31 mouse cellular contexts compared by ENCODE assay signal in genomic region chr9:61851331-61851730, GRCm38 (mm10).
A peak's percentile ranks its signal among the peaks of the same experiment; 100 is the strongest.
DNase-seq lines count a peak whose midpoint lies in the region; ATAC-seq and TF ChIP-seq lines count a peak whose summit lies in the region.
"Had no signal": no experiment of that assay in that cellular context is flagged by ENCODE, and none has a peak within 500 bp of the region (broad histone marks: within the 10 kb centered on the region; RNA-seq: fewer than 3 reads in every experiment).

No protein-coding gene starts in this region.

- no peak for TF ChIP-seq CTCF in cerebellum, adult 2 months (IDR thresholded peaks at IDR 0.05; ENCODE audit: borderline replicate concordance, insufficient read depth, low read depth, low read length)

- no peak overlapping the region for H3K9ac ChIP-seq in liver, embryonic 11.5 days (ENCODE audit: low read depth, low read length)
- H3K9ac ChIP-seq: embryonic facial prominence, embryonic 13.5 days; forebrain, embryonic 13.5 days; heart, embryonic 13.5 days; hindbrain, embryonic 14.5 days had no signal

- WGBS in cerebellum, adult 2 months: 25% methylated on average over 3 of the region's 3 CpGs
- WGBS in liver, embryonic 11.5 days: 85% methylated on average over 3 of the region's 3 CpGs

- no peak overlapping the region for H3K4me2 ChIP-seq in liver, embryonic 11.5 days
- H3K4me2 ChIP-seq: embryonic facial prominence, embryonic 13.5 days; forebrain, embryonic 13.5 days; heart, embryonic 13.5 days; hindbrain, embryonic 14.5 days had no signal

- H3K9me3 ChIP-seq in liver, embryonic 11.5 days (ENCODE audit: control insufficient read depth, low read length): no peaks in the 10 kb centered on the region
- H3K9me3 ChIP-seq: embryonic facial prominence, embryonic 10.5 days; embryonic facial prominence, embryonic 13.5 days; forebrain, embryonic 13.5 days; G1E; heart, embryonic 10.5 days; heart, embryonic 13.5 days had no signal

- no peak for TF ChIP-seq POLR2A in cerebellum, adult 2 months (IDR thresholded peaks at IDR 0.05; ENCODE audit: borderline replicate concordance, insufficient read depth, low read length)

- H3K27me3 ChIP-seq in cerebellum, adult 2 months (ENCODE audit: control insufficient read depth, insufficient read depth, low read length): no peaks in the 10 kb centered on the region
- H3K27me3 ChIP-seq in liver, embryonic 11.5 days (replicated peaks; ENCODE audit: control insufficient read depth, insufficient read depth, low read length): peaks cover 4% of the 10 kb centered on the region
- H3K27me3 ChIP-seq: CH12.LX; embryonic facial prominence, embryonic 13.5 days; forebrain, embryonic 13.5 days had no signal

- no peak for ATAC-seq in liver, embryonic 11.5 days (replicated peaks; ENCODE audit: low FRiP score)
- ATAC-seq: forebrain, embryonic 13.5 days; forebrain, embryonic 16.5 days; hindbrain, postnatal 0 days; inflammation-experienced regulatory T-cells, adult 6 months; intestine, embryonic 16.5 days; Patski had no signal

- peaks cover 23% of the 10 kb centered on the region for H3K4me1 ChIP-seq in cerebellum, adult 2 months (ENCODE audit: control insufficient read depth, insufficient read depth, low read length)
- H3K4me1 ChIP-seq in liver, embryonic 11.5 days (replicated peaks; ENCODE audit: control insufficient read depth, insufficient read depth, low read length): no peaks in the 10 kb centered on the region

- DNase-seq in cerebellum, adult 11 months: peak; percentile 14
- no peak for DNase-seq in cerebellum, postnatal 4 days (ENCODE audit: low spot score in 2 of 2)
- DNase-seq in cerebellum, adult 2 months: peak; percentile 36 to 60
- DNase-seq in cerebellum, adult 9-11 months: peak; percentile 47
- peak; percentile 38 to 55 for DNase-seq in cerebellum, postnatal 25 days
- no peak for DNase-seq in adrenal gland, postnatal 10 days
- no peak for DNase-seq in left cerebral cortex, adult 11 months (ENCODE audit: low spot score)
- DNase-seq in liver, embryonic 11.5 days (ENCODE audit: low spot score): no peak
- DNase-seq: adrenal gland, adult 2 months; adrenal gland, postnatal 25 days; gastrocnemius, postnatal 10 days; gastrocnemius, postnatal 36 days; heart, adult 2 months; heart, postnatal 14 days; heart, postnatal 4 days; kidney, adult 18-20 months; kidney, adult 9 months had no signal

- no peak overlapping the region for H3K27ac ChIP-seq in cerebellum, adult 2 months (ENCODE audit: insufficient read depth, low read length)
- H3K27ac ChIP-seq in liver, embryonic 11.5 days (ENCODE audit: low read depth, low read length): no peak overlapping the region
- H3K27ac ChIP-seq: embryonic facial prominence, embryonic 10.5 days; embryonic facial prominence, embryonic 13.5 days; forebrain, embryonic 13.5 days; heart, adult 2 months; heart, embryonic 10.5 days; heart, embryonic 13.5 days; hindbrain, embryonic 14.5 days; hindbrain, postnatal 0 days had no signal

- H3K4me3 ChIP-seq in cerebellum, adult 2 months (replicated peaks; ENCODE audit: insufficient read depth, low read depth, low read length): no peak overlapping the region
- no peak overlapping the region for H3K4me3 ChIP-seq in liver, embryonic 11.5 days (ENCODE audit: low read depth, low read length)
- H3K4me3 ChIP-seq: embryonic facial prominence, embryonic 10.5 days; embryonic facial prominence, embryonic 13.5 days; erythroblast, embryonic 14.5 days; forebrain, embryonic 13.5 days; heart, adult 2 months; heart, embryonic 10.5 days; heart, embryonic 13.5 days had no signal

- H3K36me3 ChIP-seq in liver, embryonic 11.5 days (ENCODE audit: control insufficient read depth, insufficient read depth, low read length): no peaks in the 10 kb centered on the region
- H3K36me3 ChIP-seq: embryonic facial prominence, embryonic 10.5 days; embryonic facial prominence, embryonic 13.5 days; G1E; heart, embryonic 10.5 days; heart, embryonic 13.5 days had no signal

Comparison
In these comparisons a context has a peak if more than half of its experiments do, and no peak if none do; other contexts are left out.
1. DNase-seq: peak in cerebellum, adult 11 months (single experiment), cerebellum, adult 2 months (2 of 2), cerebellum, adult 9-11 months (single experiment) and cerebellum, postnatal 25 days (2 of 2); none in cerebellum, postnatal 4 days (0 of 2), adrenal gland, postnatal 10 days (single experiment), left cerebral cortex, adult 11 months (single experiment) and liver, embryonic 11.5 days (single experiment).